ENCODE assay signal across 16 mouse cellular contexts in genomic region chr19:41008674-41009395, GRCm38 (mm10). TPM values are rescaled to one million over a fixed set of nuclear protein-coding genes. Genes with fewer than 3 reads are reported as not detected.
"Had no signal": no experiment of that assay in that cellular context is flagged by ENCODE, and none has a peak within 500 bp of the region (broad histone marks: within the 10 kb centered on the region; RNA-seq: fewer than 3 reads in every experiment).

No protein-coding gene starts in this region.

- ATAC-seq: lung, postnatal 0 days; midbrain, embryonic 13.5 days had no signal

- H3K27ac ChIP-seq: kidney, embryonic 15.5 days; limb, embryonic 12.5 days; liver, embryonic 14.5 days; midbrain, embryonic 13.5 days; stomach, embryonic 15.5 days had no signal

- H3K9me3 ChIP-seq: kidney, embryonic 15.5 days; limb, embryonic 12.5 days; midbrain, embryonic 13.5 days; stomach, embryonic 15.5 days had no signal

- H3K4me3 ChIP-seq: kidney, embryonic 15.5 days; limb, embryonic 12.5 days; midbrain, embryonic 13.5 days; stomach, embryonic 15.5 days had no signal

- DNase-seq: kidney, adult 2 months; kidney, postnatal 14 days; layer of hippocampus, postnatal 36 days; lung, adult 2 months; lung, postnatal 36 days; right cerebral cortex, postnatal 4 days; spleen, adult 18-20 months had no signal

- H3K4me2 ChIP-seq: kidney, embryonic 15.5 days; limb, embryonic 12.5 days; midbrain, embryonic 13.5 days; stomach, embryonic 15.5 days had no signal

- H3K27me3 ChIP-seq: stomach, embryonic 15.5 days had no signal

- H3K9ac ChIP-seq: kidney, embryonic 15.5 days; limb, embryonic 12.5 days; liver, embryonic 14.5 days; midbrain, embryonic 13.5 days; stomach, embryonic 15.5 days had no signal

- H3K36me3 ChIP-seq: kidney, embryonic 15.5 days; limb, embryonic 12.5 days; midbrain, embryonic 13.5 days; stomach, embryonic 15.5 days had no signal

- H3K4me1 ChIP-seq: limb, embryonic 12.5 days; midbrain, embryonic 13.5 days had no signal

RNA-seq across cellular contexts. Expression of gene Dntt, which starts 20.2 kb away (rescaled TPM):
- total RNA-seq: layer of hippocampus, postnatal 36 days; left cerebral cortex, postnatal 36 days; midbrain, postnatal 0 days had no signal
- polyA plus RNA-seq: intestine, embryonic 14.5 days; limb, embryonic 12.5 days; lung, postnatal 0 days had no signal
